Mouse (Mus musculus) spleen, postnatal 14 days (tissue): ENCODE measurements around the gene Trpv4.

Experiments
- DNase-seq, 2 experiments: peaks; one replicate each; pipeline ENCODE4 v3.0.0; 2021 to 2022; ENCODE audit warnings: low spot score in 2 of 2

Trpv4 gene

GRCm38 (mm10) chr5:114658255-114658654 is at the start of gene Trpv4:
TSS of gene Trpv4 (minus strand) at chr5:114658421.
- no peak for DNase-seq

GRCm38 (mm10) chr5:114707265-114708068 is 49.2 kb upstream of the Trpv4 start, which contains the start of gene Tchp:
TSS of gene Tchp (plus strand) at chr5:114707760.
- peak; percentile 92 to 93 for DNase-seq

- peak in 1 of 2 experiments; percentile 9 for DNase-seq
These were observed 44.5 kb upstream of the Trpv4 start for GRCm38 (mm10) chr5:114702403-114703392.

GRCm38 (mm10) chr5:114699015-114699414 is 40.8 kb upstream of the Trpv4 start:
- DNase-seq, result no peak

- no peak for DNase-seq
These were observed 40.0 kb upstream of the Trpv4 start for GRCm38 (mm10) chr5:114698044-114698746.

GRCm38 (mm10) chr5:114696939-114697338 is 38.7 kb upstream of the Trpv4 start:
- no peak for DNase-seq

- DNase-seq, result no peak
These were observed 37.6 kb upstream of the Trpv4 start for GRCm38 (mm10) chr5:114695775-114696174.

- peak; percentile 89 to 94 for DNase-seq
These were observed 32.7 kb upstream of the Trpv4 start, which contains the start of gene Gltp for GRCm38 (mm10) chr5:114690633-114691567. TSS of gene Gltp (minus strand) at chr5:114690984.

GRCm38 (mm10) chr5:114689700-114690366 is 31.6 kb upstream of the Trpv4 start:
- no peak for DNase-seq

GRCm38 (mm10) chr5:114688703-114689102 is 30.5 kb upstream of the Trpv4 start:
- no peak for DNase-seq

GRCm38 (mm10) chr5:114687901-114688300 is 29.7 kb upstream of the Trpv4 start:
- no peak for DNase-seq

GRCm38 (mm10) chr5:114686726-114687210 is 28.5 kb upstream of the Trpv4 start:
- DNase-seq, result no peak

GRCm38 (mm10) chr5:114685986-114686385 is 27.8 kb upstream of the Trpv4 start:
- DNase-seq, result no peak

GRCm38 (mm10) chr5:114681717-114682116 is 23.5 kb upstream of the Trpv4 start:
- no peak for DNase-seq

- no peak for DNase-seq
These were observed 22.6 kb upstream of the Trpv4 start for GRCm38 (mm10) chr5:114680676-114681285.

GRCm38 (mm10) chr5:114679841-114680591 is 21.8 kb upstream of the Trpv4 start:
- no peak for DNase-seq

GRCm38 (mm10) chr5:114674594-114674993 is 16.4 kb upstream of the Trpv4 start:
- DNase-seq, result no peak

- DNase-seq, result no peak
These were observed 14.9 kb upstream of the Trpv4 start for GRCm38 (mm10) chr5:114673114-114673513.

GRCm38 (mm10) chr5:114669014-114669413 is 10.8 kb upstream of the Trpv4 start:
- DNase-seq, result no peak
